Mouse (Mus musculus): ENCODE measurements around the gene Gm49601.

Gene Gm49601

GRCm38 (mm10) chr16:18629390-18630231, 3.4 kb upstream of the Gm49601 start, which contains the start of gene Sept5:
Sept5 (minus strand) TSS chr16:18629954.
- no peak for DNase-seq (ENCODE audit: low read depth, low spot score)

- DNase-seq (ENCODE audit: low read depth, low spot score): no peak
Measured at GRCm38 (mm10) chr16:18628948-18629340, 2.7 kb upstream of the Gm49601 start.

GRCm38 (mm10) chr16:18628206-18628947, 2.1 kb upstream of the Gm49601 start:
- no peak for DNase-seq (ENCODE audit: low read depth, low spot score)

- no peak for DNase-seq (ENCODE audit: low read depth, low spot score)
Measured at GRCm38 (mm10) chr16:18627163-18627562, 936 bp upstream of the Gm49601 start.

GRCm38 (mm10) chr16:18625791-18626311, 376 bp downstream of the Gm49601 start:
- no peak for DNase-seq (ENCODE audit: low read depth, low spot score)

GRCm38 (mm10) chr16:18625097-18625496, 1.1 kb downstream of the Gm49601 start:
- no peak for DNase-seq (ENCODE audit: low read depth, low spot score)

GRCm38 (mm10) chr16:18624641-18625040, 1.6 kb downstream of the Gm49601 start:
- DNase-seq (ENCODE audit: low read depth, low spot score): no peak

GRCm38 (mm10) chr16:18623751-18624540, 2.3 kb downstream of the Gm49601 start:
- DNase-seq (ENCODE audit: low read depth, low spot score): no peak

GRCm38 (mm10) chr16:18622916-18623750, 3.1 kb downstream of the Gm49601 start:
- no peak for DNase-seq (ENCODE audit: low read depth, low spot score)

GRCm38 (mm10) chr16:18622019-18622418, 4.2 kb downstream of the Gm49601 start, which contains the start of gene Gp1bb:
Gp1bb (minus strand) TSS chr16:18622403.
- no peak for DNase-seq (ENCODE audit: low read depth, low spot score)

GRCm38 (mm10) chr16:18621362-18622001, 4.7 kb downstream of the Gm49601 start:
- DNase-seq (ENCODE audit: low read depth, low spot score): no peak

- DNase-seq (ENCODE audit: low read depth, low spot score): no peak
Measured at GRCm38 (mm10) chr16:18620601-18621361, 5.4 kb downstream of the Gm49601 start.

GRCm38 (mm10) chr16:18620201-18620600, 6.0 kb downstream of the Gm49601 start:
- no peak for DNase-seq (ENCODE audit: low read depth, low spot score)

GRCm38 (mm10) chr16:18619110-18619509, 7.1 kb downstream of the Gm49601 start:
- no peak for DNase-seq (ENCODE audit: low read depth, low spot score)

- DNase-seq (ENCODE audit: low read depth, low spot score): no peak
Measured at GRCm38 (mm10) chr16:18618297-18618696, 7.9 kb downstream of the Gm49601 start.

GRCm38 (mm10) chr16:18617370-18618065, 8.7 kb downstream of the Gm49601 start:
- peak; percentile 83 for DNase-seq (ENCODE audit: low read depth, low spot score)

- no peak for DNase-seq (ENCODE audit: low read depth, low spot score)
Measured at GRCm38 (mm10) chr16:18613301-18613700, 12.9 kb downstream of the Gm49601 start.

GRCm38 (mm10) chr16:18611752-18612151, 14.5 kb downstream of the Gm49601 start:
- DNase-seq (ENCODE audit: low read depth, low spot score): no peak

- no peak for DNase-seq (ENCODE audit: low read depth, low spot score)
Measured at GRCm38 (mm10) chr16:18609099-18609498, 17.1 kb downstream of the Gm49601 start.

All from embryo, embryonic 11.5 days (tissue).